19 mouse cellular contexts compared by ENCODE assay signal in genomic region chr6:37748296-37748980, GRCm38 (mm10).
"Had no signal": no experiment of that assay in that cellular context is flagged by ENCODE, and none has a peak within 500 bp of the region (broad histone marks: within the 10 kb centered on the region; RNA-seq: fewer than 3 reads in every experiment).

No protein-coding gene starts in this region.

- H3K9me3 ChIP-seq: midbrain, embryonic 13.5 days had no signal

- H3K36me3 ChIP-seq: midbrain, embryonic 10.5 days; midbrain, embryonic 13.5 days; neural tube, embryonic 13.5 days had no signal

- H3K4me2 ChIP-seq: lung, embryonic 14.5 days; midbrain, embryonic 13.5 days; neural tube, embryonic 13.5 days had no signal

- H3K4me1 ChIP-seq: midbrain, embryonic 13.5 days; neural tube, embryonic 13.5 days had no signal

- H3K4me3 ChIP-seq: layer of hippocampus, adult 2 months; megakaryocyte, embryonic 14.5 days; midbrain, embryonic 10.5 days; midbrain, embryonic 13.5 days; myocyte; neural tube, embryonic 13.5 days had no signal

- H3K9ac ChIP-seq: liver, embryonic 14.5 days; liver, postnatal 0 days; lung, embryonic 14.5 days; midbrain, embryonic 13.5 days; neural tube, embryonic 13.5 days had no signal

- ATAC-seq: liver, postnatal 0 days; lung, postnatal 0 days; midbrain, embryonic 13.5 days; midbrain, embryonic 16.5 days had no signal

- H3K27ac ChIP-seq: layer of hippocampus, adult 2 months; liver, embryonic 14.5 days; midbrain, embryonic 10.5 days; midbrain, embryonic 13.5 days; neural tube, embryonic 13.5 days had no signal

- DNase-seq: kidney, adult 11 months; kidney, adult 8-10 months; kidney, postnatal 14 days; kidney, postnatal 4 days; layer of hippocampus, adult 9-11 months; liver, postnatal 0 days; lung, embryonic 14.5 days; retina, postnatal 1 day; right cerebral cortex, postnatal 25 days; thymus, postnatal 25 days had no signal

- H3K27me3 ChIP-seq: megakaryocyte, embryonic 14.5 days; midbrain, embryonic 13.5 days; neural tube, embryonic 13.5 days had no signal
